Mouse (Mus musculus) natural killer cell, adult 2 months (primary cell): ENCODE measurements around the gene Myo6.

Experiments used
- DNase-seq, 2 experiments: peaks; one replicate each; pipeline ENCODE4 v3.0.0; 2022; ENCODE audit warnings: low spot score in 2 of 2

Myo6 gene

GRCm38 (mm10) chr9:80233831-80234455, 69.1 kb downstream of the Myo6 start:
- DNase-seq: no peak

GRCm38 (mm10) chr9:80237184-80237799, 72.5 kb downstream of the Myo6 start:
- no peak for DNase-seq

GRCm38 (mm10) chr9:80241719-80242118, 76.9 kb downstream of the Myo6 start:
- DNase-seq: no peak

GRCm38 (mm10) chr9:80252146-80252545, 87.3 kb downstream of the Myo6 start:
- peak in 1 of 2 experiments; percentile 15 for DNase-seq

GRCm38 (mm10) chr9:80253241-80253640, 88.4 kb downstream of the Myo6 start:
- DNase-seq: no peak

GRCm38 (mm10) chr9:80256561-80256960, 91.7 kb downstream of the Myo6 start:
- no peak for DNase-seq

- DNase-seq: peak; percentile 28 to 45
Observed at GRCm38 (mm10) chr9:80258396-80258795, 93.6 kb downstream of the Myo6 start.

GRCm38 (mm10) chr9:80260905-80261304, 96.1 kb downstream of the Myo6 start:
- no peak for DNase-seq

- peak; percentile 15 to 20 for DNase-seq
Observed at GRCm38 (mm10) chr9:80262367-80263026, 97.7 kb downstream of the Myo6 start.

- peak; percentile 20 to 42 for DNase-seq
Observed at GRCm38 (mm10) chr9:80266086-80266485, 101.3 kb downstream of the Myo6 start.

- DNase-seq: peak; percentile 57 to 63
Observed at GRCm38 (mm10) chr9:80266507-80266906, 101.7 kb downstream of the Myo6 start.

- DNase-seq: no peak
Observed at GRCm38 (mm10) chr9:80269596-80269995, 104.8 kb downstream of the Myo6 start.

- no peak for DNase-seq
Observed at GRCm38 (mm10) chr9:80272951-80273350, 108.1 kb downstream of the Myo6 start.

- no peak for DNase-seq
Observed at GRCm38 (mm10) chr9:80275053-80275771, 110.4 kb downstream of the Myo6 start.

GRCm38 (mm10) chr9:80275772-80276134, 110.9 kb downstream of the Myo6 start:
- DNase-seq: no peak

GRCm38 (mm10) chr9:80277157-80277556, 112.3 kb downstream of the Myo6 start:
- no peak for DNase-seq

GRCm38 (mm10) chr9:80277770-80278169, 112.9 kb downstream of the Myo6 start:
- no peak for DNase-seq

- DNase-seq: no peak
Observed at GRCm38 (mm10) chr9:80280724-80281123, 115.9 kb downstream of the Myo6 start.

- no peak for DNase-seq
Observed at GRCm38 (mm10) chr9:80282426-80282825, 117.6 kb downstream of the Myo6 start.

GRCm38 (mm10) chr9:80284539-80285174, 119.8 kb downstream of the Myo6 start:
- no peak for DNase-seq

- DNase-seq: no peak
Observed at GRCm38 (mm10) chr9:80286845-80287244, 122.0 kb downstream of the Myo6 start.

- DNase-seq: no peak
Observed at GRCm38 (mm10) chr9:80293056-80293584, 128.3 kb downstream of the Myo6 start.
